Mouse (Mus musculus): ENCODE measurements around the gene Lrrk1. TPM values are rescaled to one million over a fixed set of nuclear protein-coding genes. Genes with fewer than 3 reads are reported as not detected.

Gene Lrrk1
- total and polyA plus RNA-seq, 3 experiments: 5.0 to 16.9 (median 13.6) TPM

GRCm38 (mm10) chr7:66200791-66201450, 187.2 kb downstream of the Lrrk1 start:
- Histone ChIP-seq H3K4me2 (ENCODE audit: insufficient read depth, low read depth, poor library complexity, severe bottlenecking) (no peak overlapping the region), H3K27ac (ENCODE audit: insufficient read depth, low read depth) (no peak overlapping the region)

GRCm38 (mm10) chr7:66200383-66200782, 187.8 kb downstream of the Lrrk1 start:
- no peak for TF ChIP-seq JUN (IDR thresholded peaks at IDR 0.05; ENCODE audit: insufficient read depth, low read depth, low read length)
- TF ChIP-seq CTCF (conservative IDR thresholded peaks at IDR 0.05 in 1 of 2, IDR thresholded peaks at IDR 0.05 in 1 of 2; ENCODE audit: low read depth in 2 of 2, low read length in 2 of 2): no peak
- TF ChIP-seq MYC (IDR thresholded peaks at IDR 0.05; ENCODE audit: low read depth, low read length): no peak
- no peak for TF ChIP-seq TBP (conservative IDR thresholded peaks at IDR 0.05; ENCODE audit: low read depth, low read length)
- no peak for TF ChIP-seq ZC3H11A (IDR thresholded peaks at IDR 0.05; ENCODE audit: low read depth, low read length)
- no peak for TF ChIP-seq SMC3 (IDR thresholded peaks at IDR 0.05; ENCODE audit: low read depth, low read length)
- in situ Hi-C loops (cut with MboI; ENCODE audit: low pct_ligation_motif_present, low pct_unique_long_range_greater_than_20kb, low sequenced_read_pairs) (no loop called here), dilution Hi-C loops (cut with MboI; ENCODE audit: extremely low pct_ligation_motif_present, extremely low pct_unique_long_range_greater_than_20kb, low sequenced_read_pairs) (no loop called here)
- peaks cover 9% of the 10 kb centered on the region for H3K9me3 ChIP-seq (replicated peaks; ENCODE audit: low read length)
- no peaks in the 10 kb centered on the region for H3K79me2 ChIP-seq (replicated peaks; ENCODE audit: control insufficient read depth, extremely low read depth, insufficient read depth, poor library complexity, severe bottlenecking)
- no peak overlapping the region for H3K9ac ChIP-seq (ENCODE audit: insufficient read depth, low read depth)
- peaks cover 11 to 51% of the 10 kb centered on the region in 2 experiments for H3K4me1 ChIP-seq (ENCODE audit: control insufficient read depth in 1 of 2, insufficient read depth in 2 of 2)
- no peaks in the 10 kb centered on the region for H3K36me3 ChIP-seq (replicated peaks in 1 of 2; ENCODE audit: control insufficient read depth in 1 of 2, insufficient read depth in 1 of 2, low read length in 1 of 2)
- no peak overlapping the region for H3K4me2 ChIP-seq (ENCODE audit: insufficient read depth, low read depth, poor library complexity, severe bottlenecking)
- no peak overlapping the region for H3K27ac ChIP-seq (ENCODE audit: insufficient read depth, low read depth)
- no peak for DNase-seq (ENCODE audit: extremely low read depth)
- no peak overlapping the region for H3K4me3 ChIP-seq (replicated peaks in 1 of 3; ENCODE audit: low read depth in 2 of 3, low read length in 2 of 3, poor library complexity in 1 of 3)
- no peaks in the 10 kb centered on the region for H3K27me3 ChIP-seq (replicated peaks)

More at GRCm38 (mm10) chr7:66200791-66201450, 187.2 kb downstream of the Lrrk1 start:
- H3K79me2 ChIP-seq (replicated peaks; ENCODE audit: control insufficient read depth, extremely low read depth, insufficient read depth, poor library complexity, severe bottlenecking): no peaks in the 10 kb centered on the region
- no peaks in the 10 kb centered on the region for H3K27me3 ChIP-seq (replicated peaks)
- in situ Hi-C loops (cut with MboI; ENCODE audit: low pct_ligation_motif_present, low pct_unique_long_range_greater_than_20kb, low sequenced_read_pairs): no loop called here
- H3K9me3 ChIP-seq (replicated peaks; ENCODE audit: low read length): peaks cover 9% of the 10 kb centered on the region
- DNase-seq (ENCODE audit: extremely low read depth): no peak
- dilution Hi-C loops (cut with MboI; ENCODE audit: extremely low pct_ligation_motif_present, extremely low pct_unique_long_range_greater_than_20kb, low sequenced_read_pairs): no loop called here
- H3K4me3 ChIP-seq (replicated peaks in 1 of 3; ENCODE audit: low read depth in 2 of 3, low read length in 2 of 3, poor library complexity in 1 of 3): no peak overlapping the region
- TF ChIP-seq GABPA (IDR thresholded peaks at IDR 0.05; ENCODE audit: insufficient replicate concordance, low read depth, low read length) (no peak), BHLHE40 (IDR thresholded peaks at IDR 0.05; ENCODE audit: low read depth, low read length) (no peak)
- peaks cover 8 to 46% of the 10 kb centered on the region in 2 experiments for H3K4me1 ChIP-seq (ENCODE audit: control insufficient read depth in 1 of 2, insufficient read depth in 2 of 2)
- no peak overlapping the region for H3K9ac ChIP-seq (ENCODE audit: insufficient read depth, low read depth)
- no peaks in the 10 kb centered on the region for H3K36me3 ChIP-seq (replicated peaks in 1 of 2; ENCODE audit: control insufficient read depth in 1 of 2, insufficient read depth in 1 of 2, low read length in 1 of 2)

- in situ Hi-C loops (cut with MboI; ENCODE audit: low pct_ligation_motif_present, low pct_unique_long_range_greater_than_20kb, low sequenced_read_pairs): no loop called here
- dilution Hi-C loops (cut with MboI; ENCODE audit: extremely low pct_ligation_motif_present, extremely low pct_unique_long_range_greater_than_20kb, low sequenced_read_pairs): no loop called here
- Histone ChIP-seq H3K9me3 (replicated peaks; ENCODE audit: low read length) (peaks cover 1% of the 10 kb centered on the region), H3K79me2 (replicated peaks; ENCODE audit: control insufficient read depth, extremely low read depth, insufficient read depth, poor library complexity, severe bottlenecking) (no peaks in the 10 kb centered on the region), H3K27ac (ENCODE audit: insufficient read depth, low read depth) (no peak overlapping the region), H3K27me3 (replicated peaks) (no peaks in the 10 kb centered on the region), H3K4me2 (ENCODE audit: insufficient read depth, low read depth, poor library complexity, severe bottlenecking) (no peak overlapping the region), H3K9ac (ENCODE audit: insufficient read depth, low read depth) (no peak overlapping the region), H3K4me3 (replicated peaks in 1 of 3; ENCODE audit: low read depth in 2 of 3, low read length in 2 of 3, poor library complexity in 1 of 3) (no peak overlapping the region), H3K36me3 (replicated peaks in 1 of 2; ENCODE audit: control insufficient read depth in 1 of 2, insufficient read depth in 1 of 2, low read length in 1 of 2) (no peaks in the 10 kb centered on the region), H3K4me1 (ENCODE audit: control insufficient read depth in 1 of 2, insufficient read depth in 2 of 2) (peaks cover 19 to 61% of the 10 kb centered on the region in 2 experiments)
- no peak for TF ChIP-seq UBTF (IDR thresholded peaks at IDR 0.05; ENCODE audit: low read depth, low read length)
- no peak for TF ChIP-seq ZC3H11A (IDR thresholded peaks at IDR 0.05; ENCODE audit: low read depth, low read length)
- no peak for TF ChIP-seq KAT2A (IDR thresholded peaks at IDR 0.05; ENCODE audit: insufficient replicate concordance, low read length)
- no peak for TF ChIP-seq MAZ (IDR thresholded peaks at IDR 0.05; ENCODE audit: low read depth, low read length)
- no peak for TF ChIP-seq MEF2A (IDR thresholded peaks at IDR 0.05; ENCODE audit: borderline replicate concordance, low read depth, low read length)
- TF ChIP-seq NELFE (IDR thresholded peaks at IDR 0.05; ENCODE audit: low read depth, low read length): no peak
- TF ChIP-seq RCOR1 (conservative IDR thresholded peaks at IDR 0.05; ENCODE audit: low read depth, low read length): no peak
- no peak for TF ChIP-seq USF2 (conservative IDR thresholded peaks at IDR 0.05; ENCODE audit: low read depth, low read length)
- TF ChIP-seq RAD21 (IDR thresholded peaks at IDR 0.05; ENCODE audit: low read depth, low read length): no peak
- no peak for TF ChIP-seq SMC3 (IDR thresholded peaks at IDR 0.05; ENCODE audit: low read depth, low read length)
- TF ChIP-seq ZKSCAN1 (IDR thresholded peaks at IDR 0.05; ENCODE audit: borderline replicate concordance, low read depth, low read length): no peak
- TF ChIP-seq ETS1 (conservative IDR thresholded peaks at IDR 0.05; ENCODE audit: low read depth, low read length): no peak
- TF ChIP-seq TCF12 (IDR thresholded peaks at IDR 0.05; ENCODE audit: low read depth, low read length): no peak
- TF ChIP-seq MAFK (IDR thresholded peaks at IDR 0.05; ENCODE audit: insufficient replicate concordance, low read length): no peak
- no peak for TF ChIP-seq TBP (conservative IDR thresholded peaks at IDR 0.05; ENCODE audit: low read depth, low read length)
- TF ChIP-seq POLR2AphosphoS2 (IDR thresholded peaks at IDR 0.05; ENCODE audit: low read depth, low read length): no peak
- TF ChIP-seq MAX (IDR thresholded peaks at IDR 0.05; ENCODE audit: low read length): no peak
- DNase-seq (ENCODE audit: extremely low read depth): no peak
Measured at GRCm38 (mm10) chr7:66199391-66199831, 188.7 kb downstream of the Lrrk1 start.

Data from CH12.LX (cell line).